Mouse (Mus musculus) forelimb bud, embryonic 11.5 days (tissue): Measurements from ENCODE around the gene Baiap3.

ENCODE experiments used
- DNase-seq: peaks from one replicate; pipeline ENCODE4 v3.0.0-alpha.2; 2012; ENCODE audit warnings: low read depth, low spot score

Gene Baiap3

GRCm38 (mm10) chr17:25210680-25211466 is 45.3 kb downstream of the Baiap3 start:
- no peak for DNase-seq

DNA sequence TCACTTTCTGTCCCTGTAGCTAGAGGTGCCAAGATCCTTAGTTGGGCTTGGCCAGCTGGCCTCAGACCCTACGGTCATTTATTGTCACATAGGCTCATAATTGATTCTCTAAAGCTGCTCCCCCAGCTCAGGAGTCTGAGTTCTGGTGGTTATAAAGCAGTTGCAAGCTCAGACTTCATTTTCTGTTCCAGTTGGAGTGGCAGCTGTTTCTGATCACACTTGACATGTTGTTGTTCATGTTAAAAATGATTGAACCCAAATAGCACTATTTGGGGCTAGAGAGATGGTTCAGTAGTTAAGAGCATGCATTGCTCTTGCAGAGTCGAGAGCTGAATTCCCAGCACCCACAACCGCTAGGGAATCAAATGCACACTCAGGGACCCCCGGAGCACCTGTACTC is 46.2 kb downstream of the Baiap3 start:
- no peak for DNase-seq

DNA sequence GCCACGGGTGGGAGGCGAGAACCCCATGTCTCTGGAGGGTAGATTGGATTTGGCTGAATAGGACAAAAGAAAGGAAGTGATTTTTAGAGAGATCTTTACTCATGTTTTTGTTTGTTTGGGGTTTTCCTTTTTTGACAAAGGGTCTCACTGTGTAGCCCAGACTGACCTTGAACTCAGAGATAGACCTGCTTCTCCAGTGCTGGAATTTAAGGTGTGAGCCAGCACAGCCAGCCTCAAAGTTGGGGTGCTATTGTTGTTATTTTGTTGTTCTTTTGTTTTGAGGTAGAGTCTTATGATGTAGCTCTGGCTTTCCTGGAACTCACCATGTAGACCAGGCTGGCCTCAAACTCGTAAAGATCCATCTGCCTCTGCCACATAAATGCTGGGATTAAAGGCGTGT is 53.8 kb downstream of the Baiap3 start:
- no peak for DNase-seq
